Comparison of ENCODE assay signal across 20 mouse cellular contexts in the genomic region with DNA sequence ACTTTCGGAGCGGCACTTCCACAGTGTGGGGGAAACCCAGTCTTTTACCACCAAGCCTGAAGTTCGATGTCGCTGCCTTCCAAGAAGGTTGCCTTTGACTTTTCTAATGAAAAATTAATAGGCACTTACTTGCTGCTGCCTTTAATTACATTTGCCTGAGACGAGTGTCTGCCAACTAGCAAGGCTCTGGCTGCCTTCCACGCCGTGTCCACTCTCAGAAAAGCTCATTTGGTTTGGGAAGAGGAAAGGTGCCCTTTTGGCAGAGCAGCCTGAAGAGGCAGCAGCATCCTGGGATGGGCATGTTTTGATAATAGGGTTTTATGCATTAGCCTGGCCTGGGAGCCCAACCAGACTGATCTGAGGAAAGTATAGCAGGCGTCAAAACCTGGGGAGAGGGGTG. TPM values are rescaled to one million over a fixed set of nuclear protein-coding genes. Genes with fewer than 3 reads are reported as not detected.
"Had no signal": no experiment of that assay in that cellular context is flagged by ENCODE, and none has a peak within 500 bp of the region (broad histone marks: within the 10 kb centered on the region; RNA-seq: fewer than 3 reads in every experiment).

No protein-coding gene starts in this region.

- H3K27me3 ChIP-seq: limb, embryonic 13.5 days; liver, embryonic 15.5 days; lung, embryonic 15.5 days; midbrain, embryonic 13.5 days had no signal

- H3K36me3 ChIP-seq: limb, embryonic 10.5 days; limb, embryonic 13.5 days; liver, embryonic 12.5 days; liver, embryonic 15.5 days; lung, embryonic 15.5 days; midbrain, embryonic 10.5 days; midbrain, embryonic 13.5 days; neural tube, embryonic 13.5 days had no signal

- H3K4me2 ChIP-seq: limb, embryonic 13.5 days; liver, embryonic 12.5 days; liver, embryonic 15.5 days; lung, embryonic 15.5 days; midbrain, embryonic 13.5 days; neural tube, embryonic 13.5 days had no signal

- H3K9me3 ChIP-seq: limb, embryonic 10.5 days; liver, embryonic 12.5 days; liver, embryonic 15.5 days; lung, embryonic 15.5 days; midbrain, embryonic 10.5 days; midbrain, embryonic 13.5 days; neural tube, embryonic 13.5 days had no signal

- DNase-seq: kidney, postnatal 14 days; kidney, postnatal 4 days; liver; lung, adult 18-20 months; lung, postnatal 10 days; lung, postnatal 36 days; thymus, adult 18-20 months; thymus, postnatal 36 days had no signal

- ATAC-seq: liver, embryonic 12.5 days; midbrain, embryonic 13.5 days; midbrain, embryonic 16.5 days had no signal

- H3K4me3 ChIP-seq: limb, embryonic 10.5 days; limb, embryonic 13.5 days; liver, embryonic 12.5 days; liver, embryonic 15.5 days; lung, embryonic 15.5 days; megakaryocyte, embryonic 14.5 days; midbrain, embryonic 10.5 days; midbrain, embryonic 13.5 days; myocyte; neural tube, embryonic 13.5 days had no signal

- H3K27ac ChIP-seq: limb, embryonic 10.5 days; limb, embryonic 13.5 days; liver, embryonic 12.5 days; liver, embryonic 15.5 days; lung, embryonic 15.5 days; midbrain, embryonic 13.5 days; neural tube, embryonic 13.5 days had no signal

- H3K9ac ChIP-seq: limb, embryonic 13.5 days; liver, embryonic 12.5 days; liver, embryonic 15.5 days; lung, embryonic 15.5 days; midbrain, embryonic 13.5 days; neural tube, embryonic 13.5 days had no signal

RNA-seq across cellular contexts. Expression of gene Adcy5, which starts 12.8 kb away (rescaled TPM):
- total RNA-seq: monocyte, adult 5-6 weeks had no signal
- polyA plus RNA-seq: myocyte had no signal
